ENCODE assay signal across 8 mouse cellular contexts in genomic region chr7:104315369-104316080, GRCm38 (mm10). TPM values are rescaled to one million over a fixed set of nuclear protein-coding genes. Genes with fewer than 3 reads are reported as not detected.
DNase-seq lines count a peak whose midpoint lies in the region; ATAC-seq and TF ChIP-seq lines count a peak whose summit lies in the region.
"Not testable (repeated sequence)": the region's sequence is repeated elsewhere in the genome, so short reads cannot be mapped to it uniquely, and the experiment has no call there.

TSS of gene Trim12a (minus strand) at chr7:104315466.

- not testable (repeated sequence) for H3K4me1 ChIP-seq in heart, embryonic 11.5 days (ENCODE audit: control insufficient read depth, insufficient read depth, low read length); hindbrain, postnatal 0 days (ENCODE audit: insufficient read depth, low read length); limb, embryonic 10.5 days; lung, embryonic 14.5 days (ENCODE audit: insufficient read depth); midbrain, postnatal 0 days (ENCODE audit: insufficient read depth, low read length); testis, adult 2 months (ENCODE audit: control insufficient read depth, insufficient read depth, low read length)

- TF ChIP-seq POLR2A in testis, adult 2 months (IDR thresholded peaks at IDR 0.05; ENCODE audit: control insufficient read depth, low read depth, low read length) = not testable (repeated sequence)

- peak; percentile 94 for ATAC-seq in erythroid progenitor cell, adult 5-6 weeks (replicated peaks; ENCODE audit: low FRiP score, poor library complexity, severe bottlenecking)
- peak; percentile 88 for ATAC-seq in heart, embryonic 11.5 days (replicated peaks; ENCODE audit: insufficient number of reproducible peaks, low FRiP score, low TSS enrichment)
- peak; percentile 74; the same call in 1 of the 2 replicates for ATAC-seq in hindbrain, postnatal 0 days
- ATAC-seq in lung, embryonic 14.5 days (ENCODE audit: insufficient read depth) = peak; percentile 92
- peak; percentile 70; the same call in 1 of the 2 replicates for ATAC-seq in midbrain, postnatal 0 days (ENCODE audit: low FRiP score)

- H3K36me3 ChIP-seq in heart, embryonic 11.5 days (ENCODE audit: control insufficient read depth, insufficient read depth, low read length); hindbrain, postnatal 0 days (ENCODE audit: insufficient read depth, low read length); limb, embryonic 10.5 days; lung, embryonic 14.5 days (ENCODE audit: insufficient read depth); midbrain, postnatal 0 days (ENCODE audit: insufficient read depth, low read length); testis, adult 2 months (ENCODE audit: control insufficient read depth, insufficient read depth, low read length): not testable (repeated sequence)

- not testable (repeated sequence) for H3K27me3 ChIP-seq in heart, embryonic 11.5 days (ENCODE audit: control insufficient read depth, insufficient read depth, low read length); hindbrain, postnatal 0 days (ENCODE audit: insufficient read depth, low read length); limb, embryonic 10.5 days (ENCODE audit: low read depth, poor library complexity, severe bottlenecking); lung, embryonic 14.5 days (ENCODE audit: insufficient read depth, low read length); midbrain, postnatal 0 days (ENCODE audit: insufficient read depth, low read length); testis, adult 2 months (ENCODE audit: control insufficient read depth, insufficient read depth, low read length)

- DNase-seq in adrenal gland, postnatal 25 days; hindbrain, postnatal 0 days (ENCODE audit: low spot score); limb, embryonic 10.5 days (ENCODE audit: low spot score); lung, embryonic 14.5 days; midbrain, postnatal 0 days (ENCODE audit: low spot score): not testable (repeated sequence)

- H3K27ac ChIP-seq in heart, embryonic 11.5 days (ENCODE audit: low read depth, low read length) = peak within 1 kb of the TSS; percentile 62
- H3K27ac ChIP-seq in hindbrain, postnatal 0 days; limb, embryonic 10.5 days; lung, embryonic 14.5 days (ENCODE audit: low read depth); midbrain, postnatal 0 days (ENCODE audit: low read depth, low read length): not testable (repeated sequence)
- peak within 1 kb of the TSS; percentile 25 for H3K27ac ChIP-seq in testis, adult 2 months (ENCODE audit: control insufficient read depth, insufficient read depth, low read depth, low read length)

- not testable (repeated sequence) for TF ChIP-seq CTCF in hindbrain, postnatal 0 days (IDR thresholded peaks at IDR 0.05; ENCODE audit: low read depth); lung, embryonic 14.5 days (IDR thresholded peaks at IDR 0.05; ENCODE audit: low read depth); midbrain, postnatal 0 days (IDR thresholded peaks at IDR 0.05); testis, adult 2 months (IDR thresholded peaks at IDR 0.05; ENCODE audit: control insufficient read depth, insufficient read depth, insufficient replicate concordance, low read depth, low read length)

- 20% methylated on average over 4 of the region's 4 CpGs for WGBS in heart, embryonic 11.5 days (ENCODE audit: insufficient replicate concordance)
- WGBS in hindbrain, postnatal 0 days = 24% methylated on average over 4 of the region's 4 CpGs
- WGBS in limb, embryonic 10.5 days = 34% methylated on average over 4 of the region's 4 CpGs
- 20% methylated on average over 4 of the region's 4 CpGs for WGBS in lung, embryonic 14.5 days
- WGBS in midbrain, postnatal 0 days = 25% methylated on average over 4 of the region's 4 CpGs

- not testable (repeated sequence) for H3K9me3 ChIP-seq in heart, embryonic 11.5 days (replicated peaks; ENCODE audit: control insufficient read depth, low read length); hindbrain, postnatal 0 days (ENCODE audit: low read length); limb, embryonic 10.5 days (replicated peaks); lung, embryonic 14.5 days (ENCODE audit: low read depth, low read length); midbrain, postnatal 0 days (ENCODE audit: low read length)

- H3K4me3 ChIP-seq in heart, embryonic 11.5 days (ENCODE audit: low read depth, low read length) = peak within 1 kb of the TSS; percentile 52
- H3K4me3 ChIP-seq in hindbrain, postnatal 0 days (ENCODE audit: low read length) = peak within 1 kb of the TSS; percentile 32
- H3K4me3 ChIP-seq in limb, embryonic 10.5 days = peak within 1 kb of the TSS; percentile 38
- peak within 1 kb of the TSS; percentile 39 for H3K4me3 ChIP-seq in lung, embryonic 14.5 days (ENCODE audit: low read depth, low read length)
- H3K4me3 ChIP-seq in midbrain, postnatal 0 days (ENCODE audit: low read depth, low read length) = peak within 1 kb of the TSS; percentile 14; the same call in 1 of the 2 replicates
- peak within 1 kb of the TSS; percentile 59 for H3K4me3 ChIP-seq in testis, adult 2 months (ENCODE audit: control insufficient read depth, low read depth, low read length)

- peak within 1 kb of the TSS; percentile 59 for H3K4me2 ChIP-seq in heart, embryonic 11.5 days
- peak within 1 kb of the TSS; percentile 43 for H3K4me2 ChIP-seq in hindbrain, postnatal 0 days (ENCODE audit: low read depth, low read length)
- peak within 1 kb of the TSS; percentile 58 for H3K4me2 ChIP-seq in lung, embryonic 14.5 days
- peak within 1 kb of the TSS; percentile 15; the same call in 1 of the 2 replicates for H3K4me2 ChIP-seq in midbrain, postnatal 0 days (ENCODE audit: low read depth, low read length, poor library complexity, severe bottlenecking)

- H3K9ac ChIP-seq in heart, embryonic 11.5 days (ENCODE audit: low read depth, low read length) = peak within 1 kb of the TSS; percentile 58
- not testable (repeated sequence) for H3K9ac ChIP-seq in hindbrain, postnatal 0 days (replicated peaks; ENCODE audit: low read length); midbrain, postnatal 0 days (replicated peaks; ENCODE audit: low read length, poor library complexity, severe bottlenecking)
- H3K9ac ChIP-seq in lung, embryonic 14.5 days = peak within 1 kb of the TSS; percentile 41

RNA-seq across cellular contexts. Expression of gene Trim12a, which starts in this region (rescaled TPM):
- total RNA-seq in adrenal gland, postnatal 25 days (2021) = 15.5 and 24.4 TPM in 2 replicates
- total RNA-seq in erythroid progenitor cell, adult 5-6 weeks (2015; ENCODE audit: low replicate concordance) = 31.0 and 59.5 TPM in 2 replicates
- total RNA-seq in erythroid progenitor cell, adult 5-6 weeks (2017; ENCODE audit: low replicate concordance) = 19.6 and 27.3 TPM in 2 replicates
- polyA plus RNA-seq in heart, embryonic 11.5 days (2014; fragmentation: Nextera tagmentation; extraction: Ambion mirVana) = 9.3 and 10.6 TPM in 2 replicates
- 2.2 and 2.8 TPM in 2 replicates for total RNA-seq in hindbrain, postnatal 0 days (2014; rRNA removed)
- 3.1 and 3.7 TPM in 2 replicates for polyA plus RNA-seq in hindbrain, postnatal 0 days (2015; fragmentation: Nextera tagmentation; extraction: Ambion mirVana)
- 1.7 and 2.3 TPM in 2 replicates for polyA plus RNA-seq in limb, embryonic 10.5 days (2016; fragmentation: Nextera tagmentation; extraction: Ambion mirVana)
- polyA plus RNA-seq in lung, embryonic 14.5 days (2014; fragmentation: Nextera tagmentation; extraction: Ambion mirVana) = 3.2 and 3.6 TPM in 2 replicates
- total RNA-seq in midbrain, postnatal 0 days (2014; rRNA removed) = 0.71 and 5.0 TPM in 2 replicates
- 1.3 and 2.2 TPM in 2 replicates for polyA plus RNA-seq in midbrain, postnatal 0 days (2015; fragmentation: Nextera tagmentation; extraction: Ambion mirVana)
- polyA plus RNA-seq in testis, adult 2 months (2012; rRNA removed) = 0.54 and 1.1 TPM in 2 replicates
